Mouse (Mus musculus) erythroblast, embryonic 14.5 days (primary cell): ENCODE results near the gene Car2.

Source experiments
- GATA1 ChIP-seq: IDR thresholded peaks from 2 replicates; pipeline ENCODE4 v1.6.1; 2012; ENCODE audit warnings: low read length, inconsistent platforms, mixed read lengths
- TAL1 ChIP-seq: IDR thresholded peaks from 3 replicates; pipeline ENCODE4 v1.6.1; 2012; ENCODE audit warnings: low read length, inconsistent platforms, mixed read lengths

DNA sequence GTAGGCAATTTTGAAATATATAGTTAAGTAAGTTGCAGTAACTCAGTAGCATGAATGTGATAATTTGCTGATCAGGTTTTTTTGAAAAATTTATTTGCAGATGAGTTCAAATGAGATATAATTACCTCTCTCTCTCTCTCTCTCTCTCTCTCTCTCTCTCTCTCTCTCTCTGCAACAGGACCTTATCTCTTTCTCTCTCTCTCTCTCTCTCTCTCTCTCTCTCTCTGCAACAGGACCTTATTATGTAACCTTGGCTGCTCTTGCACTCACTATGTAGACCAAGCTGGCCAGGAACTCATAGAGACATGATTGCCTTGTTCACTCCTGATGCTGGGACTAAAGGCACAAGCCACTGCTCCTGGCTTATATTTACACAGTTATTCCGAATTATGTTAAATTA is 24.9 kb upstream of the Car2 start:
- TF ChIP-seq GATA1 (no peak), TAL1 (no peak)
